ENCODE assay signal across 21 mouse cellular contexts in the genomic region with DNA sequence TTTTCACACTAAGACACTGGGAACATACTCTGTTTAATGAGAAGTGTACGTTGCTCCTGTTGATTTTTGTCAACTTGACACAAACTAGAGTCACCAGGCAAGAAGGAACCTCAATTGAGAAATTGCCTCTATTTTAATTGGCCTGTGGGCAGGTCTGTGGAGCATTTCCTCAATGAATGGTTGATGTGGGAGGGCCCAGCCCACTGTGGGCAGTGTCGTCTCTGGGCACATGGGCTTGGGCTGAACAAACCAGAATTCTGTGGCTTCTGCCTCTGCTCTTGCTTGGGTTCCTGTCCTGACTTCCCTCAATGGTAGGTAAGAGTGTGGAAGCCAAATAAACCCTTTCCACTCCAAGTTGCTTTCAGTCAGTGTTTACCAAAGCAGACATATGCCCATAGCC.
DNase-seq lines count a peak whose midpoint lies in the region; ATAC-seq lines count a peak whose summit lies in the region.
"Had no signal": no experiment of that assay in that cellular context is flagged by ENCODE, and none has a peak within 500 bp of the region (broad histone marks: within the 10 kb centered on the region; RNA-seq: fewer than 3 reads in every experiment).

No protein-coding gene starts in this region.

- ATAC-seq in hematopoietic stem cell, adult 5-6 weeks (replicated peaks in 1 of 2; ENCODE audit: insufficient read depth in 1 of 2, low FRiP score in 2 of 2, low TSS enrichment in 1 of 2, low read depth in 1 of 2, poor library complexity in 2 of 2, severe bottlenecking in 2 of 2) = peak; percentile 75 to 80
- peak; percentile 83 for ATAC-seq in monocyte, adult 5-6 weeks (replicated peaks; ENCODE audit: insufficient number of reproducible peaks, low FRiP score, low TSS enrichment, poor library complexity, severe bottlenecking)
- ATAC-seq: activated CD4-positive, CD25-positive, alpha-beta regulatory T cell, adult 4 months; forebrain, embryonic 13.5 days; forebrain, embryonic 16.5 days had no signal

- peak; percentile 68 for DNase-seq in heart, adult 11 months
- DNase-seq in heart, adult 9 months (ENCODE audit: low spot score in 2 of 2) = no peak
- DNase-seq in lung, postnatal 36 days = peak; percentile 58
- no peak for DNase-seq in lung, postnatal 14 days
- no peak for DNase-seq in urinary bladder, postnatal 10 days (ENCODE audit: low spot score)
- no peak for DNase-seq in layer of hippocampus, postnatal 10 days (ENCODE audit: low spot score in 2 of 2)
- DNase-seq: adrenal gland, adult 8-10 months; adrenal gland, postnatal 25 days; cerebellum, adult 11-12 months; cerebellum, adult 8-10 months; cerebellum, postnatal 10 days; cerebellum, postnatal 36 days; gastrocnemius, adult 2 months; gastrocnemius, postnatal 14 days; heart, postnatal 14 days; heart, postnatal 4 days had no signal

Comparison
In these comparisons a context has a peak if more than half of its experiments do, and no peak if none do; other contexts are left out.
1. DNase-seq: peak in heart, adult 11 months (single experiment) and lung, postnatal 36 days (single experiment); none in heart, adult 9 months (0 of 2), lung, postnatal 14 days (single experiment), urinary bladder, postnatal 10 days (single experiment) and layer of hippocampus, postnatal 10 days (0 of 2).